Mouse (Mus musculus): ENCODE data around the gene Hhipl1.

The Hhipl1 gene

DNA sequence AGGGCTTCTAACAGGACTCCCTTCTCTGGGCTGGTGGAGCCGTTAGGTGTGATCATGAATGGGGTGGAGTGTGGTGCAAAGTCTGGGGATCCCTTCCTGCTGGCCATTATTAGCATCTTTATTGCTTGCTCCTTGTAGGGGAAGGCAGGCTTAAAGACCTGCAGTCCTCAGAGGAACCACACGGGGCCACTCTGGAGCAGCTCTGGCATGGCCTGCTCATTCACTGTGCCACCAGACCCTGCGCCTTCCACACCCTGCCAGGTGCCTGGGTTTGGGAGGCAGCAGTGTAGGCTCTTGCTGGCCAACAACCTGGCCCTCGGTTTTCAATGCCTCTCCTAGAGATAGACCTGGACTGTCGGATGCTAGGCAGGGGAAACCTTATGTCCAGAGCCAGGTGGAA lies 57.7 kb downstream of the Hhipl1 start:
- peak in 1 of 2 experiments; percentile 16 for DNase-seq (ENCODE audit: low spot score in 2 of 2)

DNA sequence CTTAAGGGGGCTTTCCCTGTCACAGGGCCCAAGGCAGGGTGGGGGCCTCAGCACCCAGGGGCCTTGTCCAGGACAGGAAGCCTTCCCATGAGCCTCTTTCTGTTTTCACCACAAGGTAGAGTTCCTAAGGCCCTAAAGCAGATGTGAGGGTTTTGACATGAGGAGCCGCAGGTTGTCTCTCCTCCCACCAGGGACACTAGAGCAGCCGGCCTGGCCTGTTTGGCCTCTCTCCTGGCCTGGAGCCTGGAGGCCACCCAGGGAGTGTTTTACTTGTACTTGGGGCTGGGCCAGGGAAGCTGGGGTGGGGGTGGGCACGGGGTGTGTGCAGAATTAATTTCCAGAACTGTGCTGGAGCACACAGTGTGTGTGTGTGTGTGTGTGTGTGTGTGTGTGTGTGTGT lies 59.3 kb downstream of the Hhipl1 start:
- no peak for DNase-seq (ENCODE audit: low spot score in 2 of 2)

DNA sequence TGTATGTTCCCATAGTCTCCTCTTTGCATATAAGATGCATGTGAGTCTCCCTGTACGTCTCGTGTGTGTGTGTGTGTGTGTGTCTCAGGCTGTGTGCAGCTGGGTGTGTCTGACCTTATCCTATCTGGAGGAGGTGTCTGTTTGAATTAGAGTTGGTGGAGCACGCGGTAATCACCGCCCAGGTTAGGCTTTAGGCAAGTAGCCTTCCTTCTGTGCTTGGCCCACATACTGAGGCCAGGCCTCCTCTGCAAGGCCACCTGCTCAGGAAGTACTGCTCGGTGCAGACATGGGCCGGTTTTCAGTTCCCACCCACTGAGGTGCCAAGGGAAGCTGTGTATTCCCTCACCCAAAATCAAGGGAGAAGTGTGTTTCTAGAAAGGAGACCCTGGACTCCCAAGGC lies 59.8 kb downstream of the Hhipl1 start:
- DNase-seq (ENCODE audit: low spot score in 2 of 2) = no peak

DNA sequence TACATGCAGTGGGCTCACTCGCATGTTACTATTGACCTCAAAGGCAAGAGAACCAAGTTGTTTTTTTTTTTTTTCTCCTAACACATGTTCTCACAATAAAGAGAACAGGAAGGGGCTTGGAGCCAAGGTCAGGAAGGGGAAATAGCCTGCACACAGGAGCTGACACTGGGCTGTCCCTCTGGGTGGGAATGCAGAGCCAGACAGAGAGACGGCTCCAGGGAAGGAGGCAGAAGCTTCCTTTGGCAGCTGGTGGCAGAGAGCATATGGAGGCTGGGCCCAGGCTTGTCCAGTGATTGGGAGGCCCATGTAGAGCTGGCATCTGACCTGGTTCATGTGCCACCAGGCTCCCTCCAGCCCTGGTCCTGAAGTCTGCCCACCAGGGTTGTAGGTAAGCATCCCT lies 61.8 kb downstream of the Hhipl1 start:
- no peak for DNase-seq (ENCODE audit: low spot score in 2 of 2)

DNA sequence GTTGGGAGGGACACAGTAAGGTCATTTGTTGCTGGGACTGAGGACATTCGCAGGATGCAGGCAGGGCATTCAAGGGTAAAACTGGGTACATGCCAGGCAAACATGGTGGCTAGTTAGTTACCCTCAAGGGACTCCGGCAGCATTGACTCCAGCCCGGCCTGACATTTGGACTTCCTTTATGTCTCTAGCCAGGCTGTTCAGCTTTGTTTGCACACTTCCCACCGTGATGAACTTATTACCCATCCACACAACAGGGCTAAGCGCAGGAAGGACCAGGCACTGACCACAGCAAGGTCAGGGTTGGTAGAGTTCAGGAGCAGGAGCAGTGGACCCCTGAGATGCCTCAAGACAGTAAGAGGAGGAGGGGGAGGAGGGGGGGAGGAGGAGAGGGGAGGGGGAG lies 62.9 kb downstream of the Hhipl1 start:
- no peak for DNase-seq (ENCODE audit: low spot score in 2 of 2)

DNA sequence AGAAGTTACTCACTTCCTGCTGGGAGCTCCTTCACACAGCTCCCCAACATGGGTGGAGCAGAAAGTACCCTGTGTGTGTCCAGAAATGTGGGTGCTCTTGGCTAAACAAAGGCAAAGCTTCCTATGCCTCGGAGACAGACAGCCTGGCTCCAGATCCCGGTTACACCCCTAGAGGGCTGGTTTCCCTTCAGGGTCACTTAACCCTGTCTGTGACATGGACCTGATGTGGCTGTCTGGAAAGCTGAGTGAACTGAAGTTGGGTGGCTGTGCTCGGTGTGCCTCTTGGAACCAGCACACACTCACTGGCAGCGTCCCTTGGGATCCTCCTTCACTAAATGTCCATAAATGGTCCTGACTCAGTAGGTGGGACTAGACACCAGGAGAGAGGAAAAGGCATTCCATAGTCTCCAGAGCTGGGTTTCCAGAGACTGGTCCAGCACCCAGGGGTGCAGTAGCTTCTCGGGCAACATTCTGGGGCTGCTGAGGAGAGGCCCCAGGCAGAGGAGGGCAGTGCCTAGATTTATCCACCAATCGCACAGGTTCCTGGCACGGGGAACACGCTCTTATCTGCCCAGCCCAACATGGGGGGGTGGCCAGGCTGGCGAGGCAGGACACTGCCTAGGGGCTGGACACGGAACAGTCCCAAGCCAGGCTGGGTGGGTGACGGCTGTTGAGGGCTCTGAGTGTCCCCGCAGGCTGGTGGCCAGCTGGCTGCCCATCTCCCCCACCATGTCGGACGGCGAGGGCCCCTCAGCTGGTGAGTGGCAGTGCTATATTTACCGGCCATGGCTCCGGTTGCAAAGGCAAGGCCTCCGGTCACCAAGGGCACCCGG lies 64.7 kb downstream of the Hhipl1 start, which contains the start of gene Eml1:
Gene Eml1 (plus strand): TSS at position 362 of the 833 bp plus-strand sequence.
- no peak for DNase-seq (ENCODE audit: low spot score in 2 of 2)

DNA sequence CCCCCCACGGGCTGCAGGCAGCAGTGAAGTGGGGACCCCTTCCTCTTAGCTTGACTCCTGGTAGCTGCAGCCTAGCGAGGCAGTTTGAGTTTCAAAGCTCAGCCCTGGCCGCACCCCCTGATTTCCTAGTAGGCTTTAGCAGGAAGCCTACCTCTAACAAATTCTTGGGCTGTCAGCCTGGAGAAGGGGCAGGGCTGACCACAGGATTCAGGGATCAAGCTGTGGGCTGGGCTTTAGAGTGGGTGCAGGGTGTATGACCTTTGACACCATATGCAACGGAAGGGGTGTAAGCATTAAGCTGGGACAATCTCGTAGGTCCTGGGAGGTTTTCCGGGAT lies 65.3 kb downstream of the Hhipl1 start:
- no peak for DNase-seq (ENCODE audit: low spot score in 2 of 2)

DNA sequence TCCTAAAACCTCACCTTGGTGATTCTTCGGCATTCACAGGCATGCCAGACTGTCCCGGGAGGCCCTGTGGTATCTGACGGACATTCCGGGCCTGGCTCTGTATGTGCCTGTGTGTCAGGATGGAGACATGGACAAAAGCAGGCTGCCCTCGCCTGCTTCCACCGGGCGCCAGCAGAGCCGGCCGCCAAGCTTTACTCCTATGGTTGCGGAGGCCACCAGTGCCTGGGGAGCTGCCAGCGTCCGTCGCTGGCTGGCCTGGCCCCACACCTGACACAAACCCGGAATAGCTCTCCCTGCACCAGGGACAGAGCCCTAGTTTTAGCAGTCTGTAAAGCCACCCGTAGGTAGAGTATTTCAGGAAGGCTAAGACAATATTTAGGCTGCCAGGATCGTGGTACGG lies 66.2 kb downstream of the Hhipl1 start:
- no peak for DNase-seq (ENCODE audit: low spot score in 2 of 2)

DNA sequence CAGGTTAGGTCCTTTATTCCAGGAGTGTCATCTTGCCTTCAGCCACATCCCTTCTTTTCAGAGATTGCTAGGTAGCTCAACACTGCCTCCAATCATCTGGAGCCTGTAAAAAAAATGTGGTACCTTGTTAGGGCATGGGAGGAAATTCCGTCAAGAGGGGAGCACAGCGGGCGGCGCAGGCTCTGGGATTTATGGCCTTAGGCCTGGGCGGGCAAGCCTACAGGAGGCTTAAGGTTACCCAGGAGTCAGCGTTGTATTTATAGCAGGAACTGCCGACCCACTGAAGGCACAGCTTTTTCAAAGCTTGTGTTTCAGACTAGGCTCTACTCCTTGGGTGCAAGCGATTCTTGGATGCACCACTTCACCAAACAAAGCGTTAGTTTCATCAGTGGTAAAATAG lies 67.5 kb downstream of the Hhipl1 start:
- no peak for DNase-seq (ENCODE audit: low spot score in 2 of 2)

DNA sequence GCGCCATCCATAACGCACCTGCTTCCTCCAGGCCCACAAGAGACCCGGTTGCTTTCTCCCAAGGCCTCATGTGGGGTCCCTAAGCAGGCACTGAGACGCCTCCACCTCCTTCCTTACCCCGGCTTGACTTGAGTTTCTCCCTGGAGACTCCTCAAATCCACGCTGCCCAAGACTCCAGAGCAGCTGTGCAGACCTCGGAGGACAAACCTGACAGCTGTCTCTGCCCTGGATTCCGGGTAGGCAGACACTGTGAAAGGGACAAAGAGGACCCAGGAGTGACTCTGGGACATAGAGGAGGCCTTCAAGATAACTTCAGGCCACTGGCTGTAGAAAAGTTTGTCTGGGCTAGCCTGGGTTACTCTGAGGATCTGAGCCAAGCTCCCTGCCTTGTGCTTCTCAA lies 68.6 kb downstream of the Hhipl1 start:
- no peak for DNase-seq (ENCODE audit: low spot score in 2 of 2)

DNA sequence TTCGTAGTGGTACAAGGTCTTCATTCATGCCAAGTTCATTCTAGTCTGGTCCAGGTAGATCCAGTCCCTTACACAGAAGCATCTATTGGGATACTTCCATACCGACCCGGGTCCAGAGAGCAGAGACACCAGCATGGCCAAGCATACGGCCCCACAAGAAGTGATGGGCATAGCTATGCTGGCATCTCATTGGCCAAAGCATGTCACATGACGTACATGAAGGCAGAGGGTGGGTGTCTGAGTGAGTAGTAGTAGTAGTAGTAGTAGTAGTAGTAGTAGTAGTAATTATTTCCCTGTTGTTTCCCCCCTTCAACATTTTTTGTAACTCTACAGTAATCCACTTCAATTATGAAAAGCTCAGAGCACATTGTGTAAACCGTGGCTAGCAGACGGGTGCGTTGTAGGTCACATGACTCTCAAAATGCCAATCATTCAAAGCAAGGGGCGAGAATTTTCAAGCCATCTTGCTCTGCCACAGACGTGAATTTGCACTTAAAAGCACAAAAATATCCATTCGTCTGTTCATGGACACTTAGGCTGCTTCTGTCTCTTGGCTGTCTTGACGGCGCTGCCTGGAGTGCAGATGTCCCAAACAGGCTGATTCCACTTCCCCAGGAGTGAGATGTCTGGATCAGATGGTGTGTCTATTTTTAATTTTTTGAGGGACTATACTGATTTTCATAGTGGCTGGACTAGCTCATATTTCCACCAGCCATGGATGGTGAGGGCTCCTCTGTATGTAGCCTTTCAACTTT lies 72.5 kb downstream of the Hhipl1 start:
- no peak for DNase-seq (ENCODE audit: low spot score in 2 of 2)
